ENCODE assay signal across 8 mouse cellular contexts in genomic region chr1:193370096-193370495, GRCm38 (mm10). TPM values are rescaled to one million over a fixed set of nuclear protein-coding genes. Genes with fewer than 3 reads are reported as not detected.
DNase-seq lines count a peak whose midpoint lies in the region; TF ChIP-seq lines count a peak whose summit lies in the region.

Gene Camk1g, minus strand, starts transcription at chr1:193370298.

- H3K79me2 ChIP-seq in myocyte (ENCODE audit: control insufficient read depth, insufficient read depth), result no peaks in the 10 kb centered on the region

- no peak within 1 kb of the TSS for H3ac ChIP-seq in myocyte (ENCODE audit: control insufficient read depth, insufficient read length)

- H3K4me2 ChIP-seq in myocyte (ENCODE audit: low read depth), result peak within 1 kb of the TSS; percentile 63

- H3K4me3 ChIP-seq in myocyte, result peak within 1 kb of the TSS; percentile 22

- H3K36me3 ChIP-seq in myocyte (ENCODE audit: control insufficient read depth, insufficient read depth), result no peaks in the 10 kb centered on the region

- no peaks in the 10 kb centered on the region for H3K27me3 ChIP-seq in myocyte (ENCODE audit: control insufficient read depth, insufficient read depth, insufficient read length)

- TF ChIP-seq POLR2A in myocyte (IDR thresholded peaks at IDR 0.05; ENCODE audit: insufficient read length, low read depth), result no peak

- DNase-seq in frontal cortex, postnatal 36 days (ENCODE audit: low spot score in 2 of 2), result peak; percentile 40 to 73
- DNase-seq in frontal cortex, postnatal 25 days (ENCODE audit: low spot score in 2 of 2), result no peak
- peak; percentile 42 for DNase-seq in thymus, postnatal 14 days
- DNase-seq in thymus, postnatal 36 days, result no peak
- no peak for DNase-seq in layer of hippocampus, adult 8-10 months (ENCODE audit: low spot score in 2 of 2)
- no peak for DNase-seq in spleen, adult 12 weeks (ENCODE audit: low spot score)
- DNase-seq in adrenal gland, adult 8-10 months, result no peak

TF ChIP-seq in myocyte, 11 proteins besides CTCF, POLR2A, EP300 and RAD21:
- no peak for TF ChIP-seq MYOG (IDR thresholded peaks at IDR 0.05; ENCODE audit: control insufficient read depth in 1 of 3, insufficient read depth in 1 of 3, insufficient read length in 2 of 3, low read depth in 2 of 3)

RNA-seq across cellular contexts. Expression of gene Camk1g, which starts in this region (rescaled TPM):
- total RNA-seq in layer of hippocampus, adult 8-10 months (2022), result 10 to 100 TPM; 22.5 to 31.6 (median 27.1) TPM
- polyA plus RNA-seq in myocyte (2012; fragmentation: generic; extraction: Trizol), result 4.1 TPM
- total RNA-seq in adrenal gland, adult 8-10 months (2022), result under 1 TPM in 3 of 4 experiments, not detected in 1; 0.12 to 0.49 (median 0.35) TPM

Comparison
In these comparisons a context has a peak if more than half of its experiments do, and no peak if none do; other contexts are left out.
1. RNA of gene Camk1g (total RNA-seq): 22.5 to 31.6 TPM in layer of hippocampus, adult 8-10 months; 0.12 to 0.49 TPM in adrenal gland, adult 8-10 months; every median in the first group is over 10 times any median in the second.
2. DNase-seq: peak in frontal cortex, postnatal 36 days (2 of 2) and thymus, postnatal 14 days (single experiment); none in frontal cortex, postnatal 25 days (0 of 2), thymus, postnatal 36 days (0 of 2), layer of hippocampus, adult 8-10 months (0 of 2), spleen, adult 12 weeks (single experiment) and adrenal gland, adult 8-10 months (single experiment).